Mouse (Mus musculus) MEL (cell line): Measurements from ENCODE around the gene Zfp74.

ENCODE experiments used
- E2F4 ChIP-seq: IDR thresholded peaks from 2 replicates; pipeline ENCODE4 v1.6.1; 2011; ENCODE audit warnings: low read depth, low read length, improper control_type of control experiment, borderline replicate concordance
- UBTF ChIP-seq: IDR thresholded peaks from 2 replicates; pipeline ENCODE4 v1.6.1; 2012; ENCODE audit warnings: low read depth, mild to moderate bottlenecking, inconsistent platforms, low read length, improper control_type of control experiment, moderate library complexity, borderline replicate concordance; ENCODE audit not compliant: insufficient read depth

DNA sequence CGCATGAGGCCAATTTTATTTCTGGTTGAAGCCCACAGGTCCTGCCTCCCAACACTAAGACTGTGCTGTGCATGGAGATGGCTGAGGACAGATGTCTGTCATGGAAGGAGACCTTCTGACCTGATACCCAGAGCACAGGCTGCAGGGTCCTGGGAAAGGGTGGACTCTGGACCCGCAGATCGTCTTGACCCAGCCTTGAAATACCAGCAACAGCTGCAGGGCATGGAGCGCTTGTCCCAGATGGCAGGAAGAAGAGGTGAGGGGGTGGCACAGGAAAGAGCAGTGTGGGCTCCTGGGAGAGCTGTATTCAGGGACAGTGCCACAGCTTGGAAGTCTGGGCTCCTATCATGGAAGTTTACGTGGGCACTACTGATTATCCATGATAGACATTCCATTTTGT, 33.7 kb upstream of the Zfp74 start:
- TF ChIP-seq UBTF (no peak), E2F4 (no peak)
